Mouse (Mus musculus): ENCODE measurements around the gene Fam71a.

The Fam71a gene

GRCm38 (mm10) chr1:191123696-191124095 is 40.9 kb downstream of the Fam71a start:
- no peak for DNase-seq (ENCODE audit: low read depth)

- DNase-seq (ENCODE audit: low read depth), result no peak
Measured at GRCm38 (mm10) chr1:191122744-191123143, 41.9 kb downstream of the Fam71a start.

GRCm38 (mm10) chr1:191115514-191116238 is 48.9 kb downstream of the Fam71a start:
- DNase-seq (ENCODE audit: low read depth), result no peak

- no peak for DNase-seq (ENCODE audit: low read depth)
Measured at GRCm38 (mm10) chr1:191114868-191115267, 49.7 kb downstream of the Fam71a start.

Measured in c-Kit-positive CD71-positive TER-119-negative erythroid progenitor cells, embryonic 14.5 days (primary cell).